ENCODE assay signal across 8 mouse cellular contexts in the genomic region with DNA sequence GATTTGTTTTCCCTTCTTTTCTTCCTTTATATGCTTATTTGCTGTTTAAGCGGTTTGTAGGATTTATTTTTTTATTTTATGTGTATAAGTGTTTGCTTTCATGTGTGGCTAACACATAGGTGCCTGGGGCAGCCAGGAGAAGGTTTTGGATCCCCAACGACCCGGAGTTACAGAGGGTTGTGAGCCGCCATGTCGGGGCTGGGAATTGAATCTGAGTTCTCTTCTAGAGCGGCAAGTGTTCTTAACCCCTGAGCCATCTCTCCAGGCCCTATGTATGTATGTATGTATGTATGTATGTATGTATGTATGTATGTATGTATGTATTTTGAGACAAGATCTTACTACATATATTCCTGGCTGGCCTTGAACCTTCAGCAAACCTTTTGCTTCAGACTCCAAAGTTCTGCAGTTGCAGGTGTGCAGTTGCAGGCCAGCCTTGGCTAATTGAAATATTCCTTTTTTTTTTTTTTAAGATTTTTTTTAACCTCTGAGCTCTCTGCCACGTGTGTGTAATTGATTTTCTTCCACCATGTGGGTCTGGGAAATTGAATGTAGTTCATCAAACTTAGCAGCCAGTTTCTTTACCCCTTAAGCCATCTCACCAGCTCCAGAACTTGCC. TPM values are rescaled to one million over a fixed set of nuclear protein-coding genes. Genes with fewer than 3 reads are reported as not detected.
A peak's percentile ranks its signal among the peaks of the same experiment; 100 is the strongest.
DNase-seq lines count a peak whose midpoint lies in the region; ATAC-seq and TF ChIP-seq lines count a peak whose summit lies in the region.

No protein-coding gene starts in this region.

- TF ChIP-seq CTCF in CH12.LX (conservative IDR thresholded peaks at IDR 0.05 in 1 of 2, IDR thresholded peaks at IDR 0.05 in 1 of 2; ENCODE audit: low read depth in 2 of 2, low read length in 2 of 2) = no peak

- TF ChIP-seq RAD21 in CH12.LX (IDR thresholded peaks at IDR 0.05; ENCODE audit: low read depth, low read length) = no peak

- in situ Hi-C loops in CH12.LX (cut with MboI; ENCODE audit: low pct_ligation_motif_present, low pct_unique_long_range_greater_than_20kb, low sequenced_read_pairs) = no loop called here

- no peak for TF ChIP-seq POLR2A in CH12.LX (IDR thresholded peaks at IDR 0.05; ENCODE audit: low read depth, low read length)

- peak overlapping the region; percentile 55 to 76 (median 68) for H3K4me3 ChIP-seq in CH12.LX (replicated peaks in 1 of 3; ENCODE audit: low read depth in 2 of 3, low read length in 2 of 3, poor library complexity in 1 of 3)
- H3K4me3 ChIP-seq in forebrain, embryonic 13.5 days = peak overlapping the region; percentile 86
- peak overlapping the region; percentile 71 for H3K4me3 ChIP-seq in kidney, embryonic 14.5 days (ENCODE audit: low read length)
- H3K4me3 ChIP-seq in midbrain, embryonic 15.5 days = peak overlapping the region; percentile 68

- H3K27ac ChIP-seq in CH12.LX (ENCODE audit: insufficient read depth, low read depth) = no peak overlapping the region
- H3K27ac ChIP-seq in forebrain, embryonic 13.5 days = peak overlapping the region; percentile 93; the same call in 1 of the 2 replicates
- peak overlapping the region; percentile 95; the same call in 1 of the 2 replicates for H3K27ac ChIP-seq in kidney, embryonic 14.5 days (ENCODE audit: low read depth, low read length)
- H3K27ac ChIP-seq in midbrain, embryonic 15.5 days = peak overlapping the region; percentile 91

- peaks cover 5% of the 10 kb centered on the region; the same call in 1 of the 2 replicates for H3K79me2 ChIP-seq in CH12.LX (replicated peaks; ENCODE audit: control insufficient read depth, extremely low read depth, insufficient read depth, poor library complexity, severe bottlenecking)

- no peak for TF ChIP-seq EP300 in CH12.LX (IDR thresholded peaks at IDR 0.05; ENCODE audit: low read length)

- no peaks in the 10 kb centered on the region for H3K9me3 ChIP-seq in CH12.LX (replicated peaks; ENCODE audit: low read length)
- no peaks in the 10 kb centered on the region for H3K9me3 ChIP-seq in forebrain, embryonic 13.5 days (replicated peaks)
- H3K9me3 ChIP-seq in kidney, embryonic 14.5 days (ENCODE audit: control insufficient read depth, low read length) = no peaks in the 10 kb centered on the region
- no peaks in the 10 kb centered on the region for H3K9me3 ChIP-seq in midbrain, embryonic 15.5 days

- H3K4me2 ChIP-seq in CH12.LX (ENCODE audit: insufficient read depth, low read depth, poor library complexity, severe bottlenecking) = peak overlapping the region; percentile 33
- peak overlapping the region; percentile 64 for H3K4me2 ChIP-seq in forebrain, embryonic 13.5 days
- H3K4me2 ChIP-seq in kidney, embryonic 14.5 days (replicated peaks; ENCODE audit: low read depth, low read length) = peak overlapping the region; percentile 42
- H3K4me2 ChIP-seq in midbrain, embryonic 15.5 days = peak overlapping the region; percentile 56

- dilution Hi-C loops in CH12.LX (cut with MboI; ENCODE audit: extremely low pct_ligation_motif_present, extremely low pct_unique_long_range_greater_than_20kb, low sequenced_read_pairs) = no loop called here

- DNase-seq in cerebellum, postnatal 25 days = peak; percentile 38 to 49
- no peak for DNase-seq in cerebellum, adult 8-10 months
- DNase-seq in CH12.LX (ENCODE audit: extremely low read depth) = peak; percentile 8
- DNase-seq in left cerebral cortex, adult 11 months (ENCODE audit: low spot score) = no peak

- peaks cover 0 to 13% of the 10 kb centered on the region in 2 experiments for H3K36me3 ChIP-seq in CH12.LX (replicated peaks in 1 of 2; ENCODE audit: control insufficient read depth in 1 of 2, insufficient read depth in 1 of 2, low read length in 1 of 2)
- no peaks in the 10 kb centered on the region for H3K36me3 ChIP-seq in forebrain, embryonic 13.5 days (ENCODE audit: poor library complexity, severe bottlenecking)
- H3K36me3 ChIP-seq in kidney, embryonic 14.5 days (ENCODE audit: control insufficient read depth, insufficient read depth, low read length) = no peaks in the 10 kb centered on the region
- no peaks in the 10 kb centered on the region for H3K36me3 ChIP-seq in midbrain, embryonic 15.5 days (replicated peaks)

- H3K27me3 ChIP-seq in CH12.LX (replicated peaks) = no peaks in the 10 kb centered on the region
- no peaks in the 10 kb centered on the region for H3K27me3 ChIP-seq in forebrain, embryonic 13.5 days
- no peaks in the 10 kb centered on the region for H3K27me3 ChIP-seq in kidney, embryonic 14.5 days (ENCODE audit: control insufficient read depth, insufficient read depth, low read length)
- H3K27me3 ChIP-seq in midbrain, embryonic 15.5 days (replicated peaks) = no peaks in the 10 kb centered on the region

- WGBS in forebrain, embryonic 13.5 days = 16% methylated on average over 7 of the region's 7 CpGs
- 17% methylated on average over 7 of the region's 7 CpGs for WGBS in kidney, embryonic 14.5 days
- 19% methylated on average over 7 of the region's 7 CpGs for WGBS in midbrain, embryonic 15.5 days

- H3K4me1 ChIP-seq in CH12.LX (ENCODE audit: control insufficient read depth in 1 of 2, insufficient read depth in 2 of 2) = peaks cover 4 to 18% of the 10 kb centered on the region in 2 experiments; a peak in 3 of 4 replicates
- H3K4me1 ChIP-seq in forebrain, embryonic 13.5 days = peaks cover 24% of the 10 kb centered on the region
- H3K4me1 ChIP-seq in kidney, embryonic 14.5 days (ENCODE audit: control insufficient read depth, insufficient read depth, low read length) = peaks cover 29% of the 10 kb centered on the region
- H3K4me1 ChIP-seq in midbrain, embryonic 15.5 days = peaks cover 27% of the 10 kb centered on the region

- H3K9ac ChIP-seq in CH12.LX (ENCODE audit: insufficient read depth, low read depth) = peak overlapping the region; percentile 69
- H3K9ac ChIP-seq in forebrain, embryonic 13.5 days = peak overlapping the region; percentile 92
- H3K9ac ChIP-seq in kidney, embryonic 14.5 days (ENCODE audit: low read depth, low read length) = peak overlapping the region; percentile 94
- H3K9ac ChIP-seq in midbrain, embryonic 15.5 days = peak overlapping the region; percentile 71

- no peak for ATAC-seq in forebrain, embryonic 13.5 days
- no peak for ATAC-seq in kidney, embryonic 14.5 days (ENCODE audit: low FRiP score, low TSS enrichment)
- no peak for ATAC-seq in midbrain, embryonic 15.5 days (replicated peaks)
- ATAC-seq in granulocyte monocyte progenitor cell, adult 5-6 weeks (replicated peaks; ENCODE audit: poor library complexity, severe bottlenecking) = no peak

TF ChIP-seq in CH12.LX, 34 proteins besides CTCF, POLR2A, EP300 and RAD21:
- no peak for TF ChIP-seq SMC3 (IDR thresholded peaks at IDR 0.05; ENCODE audit: low read depth, low read length)
- no peak for TF ChIP-seq UBTF (IDR thresholded peaks at IDR 0.05; ENCODE audit: low read depth, low read length)
- no peak for TF ChIP-seq BHLHE40 (IDR thresholded peaks at IDR 0.05; ENCODE audit: low read depth, low read length)
TF ChIP-seq in CH12.LX: peak in this region for 0.

RNA-seq across cellular contexts. Expression of a gene that starts 1.0 kb away (rescaled TPM):
- 24.3 and 30.4 TPM in 2 replicates for total RNA-seq in CH12.LX (2012; rRNA removed)
- 23.9 and 24.8 TPM in 2 replicates for total RNA-seq in CH12.LX (2014; rRNA removed)
- polyA plus RNA-seq in CH12.LX (2012; ENCODE audit: insufficient read length, low read depth) = 18.3 TPM in 2 replicates
- 83.0 and 88.7 TPM in 2 replicates for polyA plus RNA-seq in forebrain, embryonic 13.5 days (2015; fragmentation: Nextera tagmentation; extraction: Ambion mirVana)
- polyA plus RNA-seq in kidney, embryonic 14.5 days (2014; fragmentation: Nextera tagmentation; extraction: Ambion mirVana) = 117 and 137 TPM in 2 replicates
- polyA plus RNA-seq in midbrain, embryonic 15.5 days (2015; fragmentation: Nextera tagmentation; extraction: Ambion mirVana) = 81.8 and 82.0 TPM in 2 replicates
- total RNA-seq in granulocyte monocyte progenitor cell, adult 5-6 weeks (2014; fragmentation: Nextera tagmentation) = 21.5 and 24.7 TPM in 2 replicates
- 26.2 and 30.1 TPM in 2 replicates for total RNA-seq in granulocyte monocyte progenitor cell, adult 5-6 weeks (2017)

RNA-seq across cellular contexts. Expression of a gene that starts 10.6 kb away (rescaled TPM):
- 134 and 136 TPM in 2 replicates for total RNA-seq in CH12.LX (2012; rRNA removed)
- total RNA-seq in CH12.LX (2014; rRNA removed) = 156 and 159 TPM in 2 replicates
- polyA plus RNA-seq in CH12.LX (2012; ENCODE audit: insufficient read length, low read depth) = 119 and 127 TPM in 2 replicates
- polyA plus RNA-seq in forebrain, embryonic 13.5 days (2015; fragmentation: Nextera tagmentation; extraction: Ambion mirVana) = 194 and 203 TPM in 2 replicates
- polyA plus RNA-seq in kidney, embryonic 14.5 days (2014; fragmentation: Nextera tagmentation; extraction: Ambion mirVana) = 201 and 234 TPM in 2 replicates
- polyA plus RNA-seq in midbrain, embryonic 15.5 days (2015; fragmentation: Nextera tagmentation; extraction: Ambion mirVana) = 161 and 167 TPM in 2 replicates
- 132 and 207 TPM in 2 replicates for total RNA-seq in granulocyte monocyte progenitor cell, adult 5-6 weeks (2014; fragmentation: Nextera tagmentation)
- total RNA-seq in granulocyte monocyte progenitor cell, adult 5-6 weeks (2017) = 94.5 and 125 TPM in 2 replicates

RNA-seq across cellular contexts. Expression of a gene that starts 17.6 kb away (rescaled TPM):
- total RNA-seq in CH12.LX (2012; rRNA removed) (not detected in 2 replicates), CH12.LX (2014; rRNA removed) (not detected in 2 replicates)
- polyA plus RNA-seq in CH12.LX (2012; ENCODE audit: insufficient read length, low read depth) = not detected in 2 replicates
- not detected in 2 replicates for polyA plus RNA-seq in forebrain, embryonic 13.5 days (2015; fragmentation: Nextera tagmentation; extraction: Ambion mirVana)
- polyA plus RNA-seq in kidney, embryonic 14.5 days (2014; fragmentation: Nextera tagmentation; extraction: Ambion mirVana) = not detected in 2 replicates
- polyA plus RNA-seq in midbrain, embryonic 15.5 days (2015; fragmentation: Nextera tagmentation; extraction: Ambion mirVana) = not detected in 2 replicates
- total RNA-seq in granulocyte monocyte progenitor cell, adult 5-6 weeks (2014; fragmentation: Nextera tagmentation) = not detected in 2 replicates
- not detected in 2 replicates for total RNA-seq in granulocyte monocyte progenitor cell, adult 5-6 weeks (2017)

RNA-seq across cellular contexts. Expression of a gene that starts 56.0 kb away (rescaled TPM):
- total RNA-seq in CH12.LX (2012; rRNA removed) = not detected in 2 replicates
- not detected in 2 replicates for total RNA-seq in CH12.LX (2014; rRNA removed)
- polyA plus RNA-seq in CH12.LX (2012; ENCODE audit: insufficient read length, low read depth) = not detected in 2 replicates
- 7.7 and 8.5 TPM in 2 replicates for polyA plus RNA-seq in forebrain, embryonic 13.5 days (2015; fragmentation: Nextera tagmentation; extraction: Ambion mirVana)
- 4.9 and 5.7 TPM in 2 replicates for polyA plus RNA-seq in kidney, embryonic 14.5 days (2014; fragmentation: Nextera tagmentation; extraction: Ambion mirVana)
- polyA plus RNA-seq in midbrain, embryonic 15.5 days (2015; fragmentation: Nextera tagmentation; extraction: Ambion mirVana) = 8.5 and 8.6 TPM in 2 replicates
- total RNA-seq in granulocyte monocyte progenitor cell, adult 5-6 weeks (2014; fragmentation: Nextera tagmentation) = 2.6 and 3.7 TPM in 2 replicates
- 1.5 and 4.9 TPM in 2 replicates for total RNA-seq in granulocyte monocyte progenitor cell, adult 5-6 weeks (2017)

Comparison
In these comparisons a context has a peak if more than half of its experiments do, and no peak if none do; other contexts are left out.
1. DNase-seq: peak in cerebellum, postnatal 25 days (2 of 2) and CH12.LX (single experiment); none in cerebellum, adult 8-10 months (single experiment) and left cerebral cortex, adult 11 months (single experiment).
2. Peak in every context shown above with its lines, with median percentiles within 50 percentile points of each other: H3K4me2 ChIP-seq, H3K4me3 ChIP-seq and H3K9ac ChIP-seq.